Mouse (Mus musculus) heart, postnatal 0 days (tissue): ENCODE results near the gene Ppp2r5e. TPM values are rescaled to one million over a fixed set of nuclear protein-coding genes. Genes with fewer than 3 reads are reported as not detected.

ENCODE experiments used
- ATAC-seq: fragments of 200-750 bp; cut with Nextera tagmentation; 2 replicates; pipeline ENCODE4 v1.8.0; 2017; ENCODE audit warnings: low read depth, moderate number of reproducible peaks, moderate library complexity; ENCODE audit not compliant: insufficient read depth
- DNase-seq: peaks from one replicate; pipeline ENCODE4 v3.0.0-alpha.2; 2016; ENCODE audit warnings: low spot score
- H3K27ac ChIP-seq: fragments of 300-500 bp; sonication (generic); 2 replicates; pipeline ENCODE4 v1.5.1; 2014; ENCODE audit warnings: low read depth, mild to moderate bottlenecking
- H3K27me3 ChIP-seq: fragments of 300-500 bp; sonication (generic); 2 replicates; pipeline ENCODE4 v1.6.1; 2014; ENCODE audit warnings: low read length, mixed read lengths; ENCODE audit not compliant: control insufficient read depth, insufficient read depth
- H3K36me3 ChIP-seq: fragments of 300-500 bp; sonication (generic); replicated peaks from 2 replicates; pipeline ENCODE4 v1.6.1; 2014; ENCODE audit warnings: low read length, mixed read lengths; ENCODE audit not compliant: control insufficient read depth, insufficient read depth
- H3K4me1 ChIP-seq: fragments of 300-500 bp; sonication (generic); 2 replicates; pipeline ENCODE4 v1.6.1; 2014; ENCODE audit warnings: antibody characterized with exemption; ENCODE audit not compliant: control insufficient read depth, insufficient read depth
- H3K4me2 ChIP-seq: fragments of 300-500 bp; sonication (generic); 2 replicates; pipeline ENCODE4 v1.6.1; 2014; ENCODE audit warnings: low read depth, mild to moderate bottlenecking, low read length, moderate library complexity
- H3K4me3 ChIP-seq: fragments of 300-500 bp; sonication (generic); 2 replicates; pipeline ENCODE4 v1.5.1; 2014; ENCODE audit warnings: low read depth, low read length
- H3K9ac ChIP-seq: fragments of 300-500 bp; sonication (generic); replicated peaks from 2 replicates; pipeline ENCODE4 v1.6.1; 2014; ENCODE audit warnings: low read depth, low read length, mixed read lengths
- H3K9me3 ChIP-seq: fragments of 300-500 bp; sonication (generic); replicated peaks from 2 replicates; pipeline ENCODE4 v1.6.1; 2016; ENCODE audit warnings: low read length; ENCODE audit not compliant: control insufficient read depth
- CTCF ChIP-seq: IDR thresholded peaks from 2 replicates; pipeline ENCODE4 v1.5.1; 2016; ENCODE audit warnings: antibody characterized with exemption, control low read depth, low read depth
- EP300 ChIP-seq: IDR thresholded peaks from 2 replicates; pipeline ENCODE4 v1.6.1; 2016; ENCODE audit warnings: antibody characterized with exemption, low read depth
- WGBS: fragments of 180-500 bp; shearing (Covaris S2); extraction: QIAGEN DNeasy Blood & Tissue Kit; methylation state at CpG from one replicate; pipeline ENCODE4 v1.1.7; 2014; 5-methylcytosine and 5-hydroxymethylcytosine counted together
- polyA plus RNA-seq: library from polyadenylated mRNA; unstranded; fragments of >200 nt; fragmentation: Nextera tagmentation; extraction: Ambion mirVana; gene quantifications from 2 replicates; pipeline ENCODE4 v1.2.1, GENCODE M21; 2015
- total RNA-seq: library from RNA; depleted of rRNA; stranded (reverse); fragments of >200 nt; gene quantifications from 2 replicates; pipeline ENCODE4 v1.2.3, GENCODE M21; 2014; ENCODE audit warnings: low replicate concordance

The Ppp2r5e gene
- total and polyA plus RNA-seq, 2 experiments from 2014 or later: 7.5 TPM

GRCm38 (mm10) chr12:75467127-75467526, 128.9 kb downstream of the Ppp2r5e start:
- no peak for ATAC-seq
- WGBS: 84% methylated on average over 5 of the region's 5 CpGs
- no peak overlapping the region for H3K4me2 ChIP-seq

GRCm38 (mm10) chr12:75466206-75466605, 129.8 kb downstream of the Ppp2r5e start:
- H3K27me3 ChIP-seq: no peaks in the 10 kb centered on the region
- no peak overlapping the region for H3K9ac ChIP-seq
- no peak for ATAC-seq
- peaks cover 48% of the 10 kb centered on the region for H3K36me3 ChIP-seq
- no peaks in the 10 kb centered on the region for H3K9me3 ChIP-seq
- WGBS: 86% methylated on average over 7 of the region's 7 CpGs
- H3K27ac ChIP-seq: no peak overlapping the region
- TF ChIP-seq EP300 (no peak), CTCF (no peak)
- H3K4me1 ChIP-seq: no peaks in the 10 kb centered on the region
- DNase-seq: no peak
- H3K4me3 ChIP-seq: no peak overlapping the region
- H3K4me2 ChIP-seq: no peak overlapping the region

More at GRCm38 (mm10) chr12:75467127-75467526, 128.9 kb downstream of the Ppp2r5e start:
- H3K27ac ChIP-seq: no peak overlapping the region
- no peaks in the 10 kb centered on the region for H3K27me3 ChIP-seq
- H3K4me3 ChIP-seq: no peak overlapping the region
- DNase-seq: no peak
- H3K4me1 ChIP-seq: no peaks in the 10 kb centered on the region
- no peak for TF ChIP-seq EP300
- TF ChIP-seq CTCF: no peak
- H3K9me3 ChIP-seq: no peaks in the 10 kb centered on the region
- H3K9ac ChIP-seq: no peak overlapping the region
- peaks cover 40% of the 10 kb centered on the region for H3K36me3 ChIP-seq

- peak; percentile 47; the same call in 1 of the 2 replicates for ATAC-seq
- Histone ChIP-seq H3K4me3 (no peak overlapping the region), H3K9ac (no peak overlapping the region), H3K27ac (no peak overlapping the region), H3K4me2 (no peak overlapping the region), H3K36me3 (peaks cover 63% of the 10 kb centered on the region), H3K27me3 (no peaks in the 10 kb centered on the region), H3K4me1 (no peaks in the 10 kb centered on the region), H3K9me3 (no peaks in the 10 kb centered on the region)
- 74% methylated on average over 9 of the region's 9 CpGs for WGBS
- peak; percentile 47 for DNase-seq
- TF ChIP-seq CTCF (peak; percentile 86), EP300 (no peak)
Observed at GRCm38 (mm10) chr12:75464016-75464769, 131.9 kb downstream of the Ppp2r5e start.

GRCm38 (mm10) chr12:75460561-75460960, 135.5 kb downstream of the Ppp2r5e start:
- no peak overlapping the region for H3K9ac ChIP-seq
- H3K4me2 ChIP-seq: no peak overlapping the region
- H3K4me3 ChIP-seq: no peak overlapping the region
- H3K9me3 ChIP-seq: no peaks in the 10 kb centered on the region
- ATAC-seq (no peak), DNase-seq (no peak)
- H3K36me3 ChIP-seq: peaks cover 61% of the 10 kb centered on the region
- 62% methylated on average over 5 of the region's 5 CpGs for WGBS
- H3K4me1 ChIP-seq: no peaks in the 10 kb centered on the region
- peak overlapping the region; percentile 12; the same call in 1 of the 2 replicates for H3K27ac ChIP-seq
- TF ChIP-seq EP300 (no peak), CTCF (no peak)
- no peaks in the 10 kb centered on the region for H3K27me3 ChIP-seq

DNA sequence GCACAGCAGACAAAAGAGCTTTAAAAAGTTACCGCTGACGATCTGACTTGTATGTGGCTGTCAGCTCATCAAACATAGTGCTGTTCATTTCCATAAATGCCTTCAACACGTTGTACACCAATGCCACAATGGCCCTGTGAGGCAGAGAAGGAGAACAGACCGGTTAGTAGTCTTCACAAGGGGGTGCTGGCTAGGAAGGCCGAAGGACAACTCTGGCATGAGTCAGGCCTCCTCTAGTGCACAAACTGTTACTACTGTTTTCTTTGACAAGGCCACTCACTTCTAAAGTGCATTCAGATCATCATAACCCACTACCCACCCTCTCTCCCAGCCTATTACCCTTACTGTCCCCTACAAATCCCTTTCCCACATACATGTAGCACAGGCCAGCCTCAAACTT, 136.4 kb downstream of the Ppp2r5e start:
- Histone ChIP-seq H3K4me2 (no peak overlapping the region), H3K4me1 (no peaks in the 10 kb centered on the region), H3K27me3 (no peaks in the 10 kb centered on the region), H3K9ac (no peak overlapping the region), H3K27ac (no peak overlapping the region), H3K9me3 (no peaks in the 10 kb centered on the region), H3K4me3 (no peak overlapping the region), H3K36me3 (peaks cover 51% of the 10 kb centered on the region)
- no peak for ATAC-seq
- no peak for DNase-seq
- WGBS: 74% methylated on average over 5 of the region's 5 CpGs
- TF ChIP-seq EP300: no peak

- H3K4me3 ChIP-seq: no peak overlapping the region
- DNase-seq (no peak), ATAC-seq (no peak)
- no peak overlapping the region for H3K9ac ChIP-seq
- no peak overlapping the region for H3K4me2 ChIP-seq
- no peaks in the 10 kb centered on the region for H3K4me1 ChIP-seq
- peaks cover 32% of the 10 kb centered on the region for H3K36me3 ChIP-seq
- TF ChIP-seq CTCF (no peak), EP300 (no peak)
- H3K27ac ChIP-seq: no peak overlapping the region
- no peaks in the 10 kb centered on the region for H3K27me3 ChIP-seq
- WGBS: 92% methylated on average over 6 of the region's 6 CpGs
- H3K9me3 ChIP-seq: no peaks in the 10 kb centered on the region
Observed at GRCm38 (mm10) chr12:75453441-75453840, 142.6 kb downstream of the Ppp2r5e start.
